Mouse (Mus musculus) CH12.LX (cell line): ENCODE measurements around the gene Aig1.

Source experiments
- CTCF ChIP-seq, 2 experiments: IDR thresholded peaks in 1 of 2; conservative IDR thresholded peaks in 1 of 2; 2 replicates each; pipeline ENCODE4 v1.5.1; 2011 to 2012; ENCODE audit warnings: low read depth in 2 of 2, low read length in 2 of 2, improper control_type of control experiment in 1 of 2, inconsistent platforms in 1 of 2, mild to moderate bottlenecking in 1 of 2, moderate library complexity in 1 of 2
- ELF1 ChIP-seq: IDR thresholded peaks from 2 replicates; pipeline ENCODE4 v1.6.1; 2014; ENCODE audit warnings: low read depth, mild to moderate bottlenecking, inconsistent platforms, low read length, improper control_type of control experiment
- JUN ChIP-seq: IDR thresholded peaks from 2 replicates; pipeline ENCODE4 v1.6.1; 2011; ENCODE audit warnings: low read depth, mild to moderate bottlenecking, low read length, improper control_type of control experiment, moderate library complexity; ENCODE audit not compliant: insufficient read depth
- MAFK ChIP-seq: IDR thresholded peaks from 2 replicates; pipeline ENCODE4 v1.6.1; 2011; ENCODE audit warnings: low read length, improper control_type of control experiment; ENCODE audit not compliant: insufficient replicate concordance
- SIN3A ChIP-seq: IDR thresholded peaks from 2 replicates; pipeline ENCODE4 v1.6.1; 2012; ENCODE audit warnings: low read length, improper control_type of control experiment, inconsistent platforms
- TCF12 ChIP-seq: IDR thresholded peaks from 2 replicates; pipeline ENCODE4 v1.6.1; 2014; ENCODE audit warnings: low read depth, mild to moderate bottlenecking, inconsistent platforms, low read length, improper control_type of control experiment
- ZNF384 ChIP-seq: IDR thresholded peaks from 2 replicates; pipeline ENCODE4 v1.6.1; 2012; ENCODE audit warnings: low read depth, low read length, improper control_type of control experiment, inconsistent platforms

DNA sequence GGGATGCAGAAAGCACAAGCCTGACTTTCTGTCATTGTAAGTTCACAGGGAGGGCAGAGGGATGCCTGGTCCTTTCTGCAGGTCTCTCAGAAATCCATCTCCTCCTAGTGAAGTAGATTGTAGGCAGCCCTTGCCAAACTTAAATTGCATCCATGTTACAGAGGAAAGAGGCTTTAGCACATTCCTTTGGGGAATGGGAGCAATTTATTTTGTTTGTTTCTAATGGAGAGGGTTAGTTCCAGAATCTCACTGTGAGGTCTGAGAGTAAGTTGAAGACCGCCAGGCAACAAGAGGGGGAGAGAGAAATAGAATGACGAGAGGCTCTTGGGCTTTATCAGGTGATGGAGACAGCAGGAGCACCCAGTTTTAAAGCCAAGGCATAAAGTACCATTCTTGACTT, 155.7 kb downstream of the Aig1 start:
- TF ChIP-seq ZNF384 (no peak), ELF1 (no peak), CTCF (conservative IDR thresholded peaks at IDR 0.05 in 1 of 2, IDR thresholded peaks at IDR 0.05 in 1 of 2; ENCODE audit: low read depth in 2 of 2, low read length in 2 of 2) (no peak), MAFK (no peak), TCF12 (no peak), SIN3A (no peak), JUN (no peak)
